Mouse (Mus musculus): ENCODE data around the gene Nup35. TPM values are rescaled to one million over a fixed set of nuclear protein-coding genes. Genes with fewer than 3 reads are reported as not detected.

Gene Nup35
- total RNA-seq (2021) = 10 to 100 TPM; 16.2 to 16.4 TPM

DNA sequence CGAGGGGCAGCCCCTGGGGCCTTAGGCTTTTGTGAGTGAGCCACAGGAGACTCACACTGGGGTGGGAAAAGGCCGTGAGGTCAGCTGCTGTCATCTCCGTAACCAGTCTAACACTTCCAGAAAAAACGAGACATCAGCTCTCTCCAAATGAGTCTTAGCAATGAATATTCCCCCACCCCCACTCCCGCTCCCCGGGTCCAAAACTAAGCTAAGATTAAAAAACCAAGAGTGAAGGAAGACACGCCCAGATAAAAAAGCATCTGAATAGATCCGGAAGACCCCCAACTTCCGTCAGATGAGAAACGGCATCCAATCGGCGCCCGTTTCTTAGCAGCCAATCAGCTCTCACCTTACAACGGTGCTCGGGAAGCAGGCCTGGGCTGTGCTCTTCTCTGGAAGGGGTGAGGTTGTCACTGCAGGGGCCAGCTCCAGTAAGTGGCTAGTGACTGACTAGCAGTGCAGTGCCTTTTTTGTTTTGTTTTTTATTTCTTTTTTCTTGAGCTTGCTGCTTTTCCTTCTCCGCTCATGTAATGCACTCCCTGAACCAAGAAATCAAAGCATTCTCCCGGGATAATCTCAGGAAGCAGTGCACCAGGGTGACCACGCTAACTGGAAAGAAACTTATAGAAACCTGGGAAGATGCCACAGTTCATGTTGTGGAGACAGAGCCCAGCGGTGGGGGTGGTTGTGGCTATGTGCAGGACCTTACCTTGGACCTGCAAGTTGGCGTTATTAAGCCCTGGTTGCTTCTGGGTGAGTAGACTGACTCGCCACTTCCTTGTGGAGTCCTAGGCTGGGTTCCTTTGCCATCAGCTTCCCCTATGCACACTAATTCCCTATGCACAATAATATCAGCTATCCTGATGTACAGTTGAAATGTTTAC lies at the start of gene Nup35, which contains the start of gene Dusp19:
TSS of gene Nup35 (plus strand) at position 383 of the 884 bp plus-strand sequence.
TSS of gene Dusp19 (plus strand) at position 192 of the 884 bp plus-strand sequence.
- DNase-seq (ENCODE audit: low spot score in 2 of 2) = peak; percentile 97
- intact Hi-C loops (cut with DNase I) = loop anchor here (1.0 to 2.0 kb wide), 2 partner anchors 21 to 36 kb away; partner anchors contain the start of gene Nckap1

DNA sequence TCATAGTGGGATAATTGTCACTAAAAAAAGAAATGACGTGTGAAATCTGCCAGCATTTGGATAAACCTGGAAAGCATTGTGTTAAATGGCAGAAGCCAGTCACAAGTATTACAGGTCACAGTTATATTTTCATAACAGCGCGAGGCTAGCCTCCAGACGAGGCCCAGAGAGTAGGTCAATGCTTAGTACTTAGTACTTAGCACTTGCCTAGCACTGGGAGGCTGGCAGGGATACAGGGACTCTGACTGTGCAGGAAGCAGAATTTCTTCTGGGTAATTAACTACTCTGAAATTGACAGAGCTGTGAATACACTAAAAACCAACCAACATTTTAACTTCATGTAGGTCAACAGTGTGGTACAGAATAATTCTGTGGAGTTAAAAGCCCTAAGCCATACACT lies 49.6 kb upstream of the Nup35 start:
- DNase-seq (ENCODE audit: low spot score in 2 of 2) = no peak
- intact Hi-C loops (cut with DNase I) = no loop called here

DNA sequence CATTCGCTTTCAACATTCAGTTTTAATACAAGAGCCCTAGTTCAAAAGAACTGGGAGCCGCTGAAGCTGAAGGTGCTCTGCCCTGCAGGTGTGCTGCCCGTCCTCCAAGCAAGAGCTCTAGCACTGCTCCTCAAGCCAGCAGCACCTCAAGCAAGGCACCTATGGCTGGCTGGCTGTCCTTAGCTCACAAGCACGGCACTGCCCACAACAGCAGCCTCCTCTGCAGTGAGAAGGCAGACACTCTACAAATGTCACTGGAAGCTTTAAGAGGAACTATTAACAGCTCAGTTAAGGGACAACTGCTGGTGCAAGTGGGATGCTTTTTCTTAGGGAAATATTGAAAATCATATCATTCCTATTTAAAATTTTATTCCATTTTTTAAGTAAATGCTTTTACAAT lies 46.4 kb upstream of the Nup35 start:
- peak in 1 of 2 experiments; percentile 45 for DNase-seq (ENCODE audit: low spot score in 2 of 2)
- intact Hi-C loops (cut with DNase I) = no loop called here

DNA sequence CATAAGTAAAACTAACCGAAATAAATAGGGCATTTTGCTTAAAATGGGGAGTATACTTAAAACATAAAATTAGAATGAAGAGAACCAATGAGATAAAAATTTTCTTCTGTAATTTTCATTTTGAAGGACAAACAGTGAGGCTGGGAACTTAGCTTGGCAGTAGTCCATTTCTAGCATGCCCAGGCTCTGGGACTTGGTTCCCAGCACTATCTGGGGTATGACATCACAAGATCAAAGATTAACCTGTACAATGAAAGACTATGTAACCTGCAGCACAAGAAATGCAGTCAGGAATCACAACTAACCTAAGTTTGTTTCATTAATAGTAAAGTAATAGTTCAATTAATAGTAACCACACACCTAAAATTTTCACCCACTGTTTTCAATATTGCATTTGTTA lies 39.8 kb upstream of the Nup35 start:
- DNase-seq (ENCODE audit: low spot score in 2 of 2) = no peak
- intact Hi-C loops (cut with DNase I) = no loop called here

DNA sequence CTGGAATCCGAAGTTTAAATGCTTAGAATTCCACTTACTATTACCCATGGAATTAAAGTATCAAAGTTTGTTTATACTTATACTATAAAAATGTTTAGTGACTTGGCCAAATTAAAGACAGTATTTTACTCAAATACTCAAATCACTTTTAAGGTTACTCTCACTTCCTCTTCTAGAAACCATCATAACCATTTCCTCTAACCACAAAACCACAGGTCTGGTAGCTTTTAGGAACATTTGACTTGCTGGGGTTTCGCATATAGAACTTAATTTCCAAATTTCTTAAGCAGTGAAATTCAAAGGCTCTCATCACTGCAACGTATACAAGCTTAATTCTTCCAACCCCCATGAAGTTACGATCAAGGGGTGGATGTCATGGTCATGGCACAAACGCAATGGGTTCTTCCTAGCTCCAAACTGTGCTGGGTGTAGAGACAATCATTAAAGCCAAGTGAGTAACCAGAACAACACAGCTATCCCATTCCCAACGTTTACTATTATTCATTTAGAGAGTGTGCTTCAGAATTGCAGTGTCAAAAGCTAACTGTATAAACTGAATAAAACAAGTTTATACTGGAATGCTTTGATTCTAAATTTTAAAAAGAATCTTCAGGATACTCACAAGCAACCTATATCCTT lies 37.7 kb upstream of the Nup35 start:
- no peak for DNase-seq (ENCODE audit: low spot score in 2 of 2)
- intact Hi-C loops (cut with DNase I) = no loop called here

DNA sequence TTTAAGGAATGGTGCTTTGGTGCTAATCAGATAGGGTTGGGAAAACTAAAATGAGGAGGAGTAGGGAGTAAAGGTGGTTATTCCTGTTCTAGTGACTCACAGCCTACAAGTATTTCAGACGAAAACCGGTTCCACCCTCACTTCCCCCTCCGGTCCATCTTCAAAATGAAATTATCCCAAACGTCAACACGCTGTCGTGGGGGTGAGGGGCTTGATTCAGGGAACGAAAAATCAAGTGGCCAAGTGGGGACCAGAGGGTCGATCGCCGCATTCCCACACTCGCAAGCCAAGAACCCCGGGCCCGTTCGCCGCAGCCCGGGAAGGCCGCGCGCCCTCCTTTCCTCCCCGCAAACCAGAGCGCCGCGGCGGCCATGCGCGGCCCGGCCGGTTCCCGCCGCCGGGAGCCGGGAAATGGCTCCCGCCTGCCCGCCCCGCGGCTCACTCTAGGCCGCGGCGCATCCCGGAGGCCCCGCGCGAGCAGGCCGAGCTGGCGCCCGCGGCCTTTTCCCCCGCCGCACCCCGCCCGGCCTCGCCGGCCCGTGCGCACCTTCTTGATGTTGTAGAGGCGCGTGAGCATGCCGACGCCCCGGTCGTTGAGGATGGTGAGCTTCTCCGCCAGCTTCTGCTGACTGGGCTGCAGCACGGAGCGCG lies 36.6 kb upstream of the Nup35 start:
- intact Hi-C loops (cut with DNase I) = loop anchor here (2.0 kb wide), 3 partner anchors 14 to 58 kb away; partner anchors contain the start of genes Dusp19 and Nup35
- DNase-seq (ENCODE audit: low spot score in 2 of 2) = peak; percentile 37 to 54

DNA sequence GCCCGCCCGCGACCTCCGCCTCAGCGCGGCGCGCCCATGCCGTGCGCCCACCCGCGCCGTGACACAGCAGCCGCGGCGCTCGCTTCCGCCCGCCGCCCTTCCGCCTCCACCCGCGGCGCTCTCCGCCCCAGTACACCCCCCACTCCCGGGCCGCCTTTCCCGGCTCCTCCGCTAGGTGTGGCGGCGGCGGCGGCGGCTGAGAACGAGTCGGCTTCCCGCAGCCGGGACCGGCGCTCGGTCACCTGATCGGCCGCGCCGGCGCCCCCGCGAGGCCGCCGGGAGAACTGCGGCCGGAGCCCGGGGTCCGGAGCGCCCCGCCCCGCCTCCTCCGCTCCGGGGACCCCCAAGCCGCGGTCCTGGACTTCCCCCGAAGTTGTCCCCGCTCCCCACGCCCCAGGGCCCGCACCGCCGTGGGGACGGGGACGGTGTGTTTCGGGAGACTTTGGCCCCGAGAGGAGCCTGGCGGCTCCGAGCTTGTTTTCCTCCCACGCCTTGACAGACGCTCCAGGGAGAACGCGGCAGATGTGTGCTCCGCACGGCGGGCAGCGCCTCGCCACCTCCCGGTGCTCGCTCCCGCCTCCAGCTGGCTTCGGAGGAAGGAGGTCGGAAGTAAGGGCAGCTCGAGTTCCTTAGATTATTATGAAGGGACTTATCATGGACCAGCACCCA lies 35.9 kb upstream of the Nup35 start, which contains the start of gene Nckap1:
TSS of gene Nckap1 (minus strand) at position 338 of the 669 bp plus-strand sequence.
- DNase-seq (ENCODE audit: low spot score in 2 of 2) = peak; percentile 86 to 90
- intact Hi-C loops (cut with DNase I) = loop anchor here (2.0 kb wide), 3 partner anchors 14 to 58 kb away; partner anchors contain the start of genes Dusp19 and Nup35

DNA sequence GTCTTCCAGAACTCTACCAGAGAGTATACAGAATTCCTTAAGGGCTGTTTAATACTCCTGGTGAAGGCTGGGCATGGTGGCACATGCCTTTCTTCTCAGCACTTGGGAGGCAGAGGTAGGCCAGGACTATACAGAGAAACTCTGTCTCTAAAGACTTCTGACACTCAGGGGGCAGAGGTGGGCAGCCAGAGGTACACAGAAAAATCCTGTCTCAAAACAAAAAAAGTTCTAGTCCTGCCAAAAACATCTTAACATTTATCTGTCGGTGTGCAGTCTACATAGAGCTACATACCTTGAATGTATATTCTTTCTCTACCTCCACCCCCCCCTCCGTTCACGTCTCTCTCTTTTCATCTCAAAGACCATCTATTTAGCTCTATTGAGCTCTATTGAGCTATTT lies 34.7 kb upstream of the Nup35 start:
- intact Hi-C loops (cut with DNase I) = no loop called here
- DNase-seq (ENCODE audit: low spot score in 2 of 2) = no peak

DNA sequence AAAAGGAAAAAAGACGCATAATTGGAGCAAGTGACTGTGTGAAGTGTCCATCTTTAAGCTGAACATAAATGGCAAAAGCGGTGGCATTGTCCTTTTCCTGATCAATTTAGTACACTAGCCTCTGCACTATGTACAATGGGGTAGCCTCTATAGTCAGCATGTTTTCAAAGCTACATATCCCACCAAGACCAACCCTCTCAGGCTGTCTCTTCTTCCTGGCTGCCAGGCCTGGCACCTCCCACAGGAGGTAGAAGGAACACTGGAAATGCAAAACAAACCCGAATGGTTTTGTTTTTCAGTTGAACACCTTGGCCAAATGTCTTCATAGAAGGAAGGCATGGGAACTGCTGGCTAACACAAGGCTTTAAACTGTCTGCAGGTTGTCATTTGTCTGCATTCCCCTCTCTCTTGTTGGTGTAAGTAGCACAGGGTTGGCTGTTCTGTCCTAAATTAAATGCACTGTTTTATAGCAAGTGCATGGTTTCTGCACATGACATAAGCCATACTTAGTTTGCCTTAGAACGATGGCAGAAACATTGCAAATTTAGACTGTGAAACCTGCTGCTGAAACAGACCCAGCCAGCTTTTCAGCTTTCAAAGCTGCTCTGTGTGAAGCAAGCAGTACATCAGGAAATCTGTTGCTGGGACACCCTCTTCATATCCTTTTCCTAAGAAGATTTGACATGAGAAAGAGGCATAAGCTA lies 22.7 kb upstream of the Nup35 start:
- intact Hi-C loops (cut with DNase I) = loop anchor here (2.0 kb wide), 1 partner anchor 14 kb away; the partner anchor contains the start of gene Nckap1
- DNase-seq (ENCODE audit: low spot score in 2 of 2) = peak; percentile 58 to 87

DNA sequence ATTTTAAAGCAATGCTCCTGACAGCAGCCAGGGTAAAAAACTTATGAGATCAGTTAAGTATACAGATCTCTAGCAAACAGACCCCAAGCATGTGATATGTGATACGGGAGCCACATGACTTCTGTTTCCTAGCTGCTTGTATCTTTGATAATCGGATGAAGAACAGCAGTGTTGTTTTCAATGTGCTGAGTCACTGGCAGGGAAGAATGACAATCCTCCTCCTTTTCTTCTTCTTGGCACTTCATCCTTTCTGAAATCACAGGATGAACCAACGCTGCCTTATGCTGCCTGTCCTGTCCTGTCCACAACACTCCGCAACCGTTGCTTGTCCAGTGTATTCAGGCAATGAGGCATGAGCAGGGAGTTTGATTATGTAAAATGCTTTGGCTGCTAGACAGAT lies 20.1 kb upstream of the Nup35 start:
- intact Hi-C loops (cut with DNase I) = no loop called here
- DNase-seq (ENCODE audit: low spot score in 2 of 2) = peak; percentile 25 to 54

DNA sequence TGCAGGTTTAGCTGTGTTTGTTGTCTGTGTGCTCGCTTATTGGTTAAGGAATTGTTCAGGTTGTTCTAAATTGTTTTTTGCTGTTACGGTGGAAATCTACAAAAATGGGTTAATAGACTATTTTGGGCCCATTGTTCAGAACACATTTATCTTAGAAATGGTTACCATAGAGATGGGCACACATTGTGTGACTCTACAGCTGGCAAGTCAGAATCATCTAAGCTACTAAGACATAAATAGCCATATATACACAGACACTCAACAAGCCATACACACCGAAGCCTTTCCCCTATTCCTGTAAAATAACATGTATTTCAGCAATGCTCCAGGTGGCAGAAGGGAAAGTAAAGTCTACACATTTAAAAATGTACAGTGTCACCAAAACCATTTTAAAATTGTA lies 17.2 kb upstream of the Nup35 start:
- intact Hi-C loops (cut with DNase I) = no loop called here
- DNase-seq (ENCODE audit: low spot score in 2 of 2) = peak in 1 of 2 experiments; percentile 41

DNA sequence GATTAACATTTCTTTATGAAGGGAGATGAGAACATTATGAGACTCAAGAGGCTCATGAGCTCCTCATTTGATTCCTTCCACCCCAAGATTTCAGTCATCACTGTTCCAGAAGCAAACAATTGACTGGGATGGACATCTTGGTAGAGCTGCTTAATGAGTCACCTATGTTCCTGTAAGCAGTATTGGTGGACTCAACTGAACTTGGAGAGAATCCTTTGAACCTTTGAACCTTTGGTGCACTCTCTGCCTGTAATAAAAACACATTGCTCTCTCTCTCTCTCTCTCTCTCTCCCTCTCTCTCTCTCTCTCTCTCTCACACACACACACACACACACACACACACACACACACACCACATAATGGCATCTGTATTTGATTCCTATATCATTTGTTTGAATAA lies 16.4 kb upstream of the Nup35 start:
- intact Hi-C loops (cut with DNase I) = no loop called here

DNA sequence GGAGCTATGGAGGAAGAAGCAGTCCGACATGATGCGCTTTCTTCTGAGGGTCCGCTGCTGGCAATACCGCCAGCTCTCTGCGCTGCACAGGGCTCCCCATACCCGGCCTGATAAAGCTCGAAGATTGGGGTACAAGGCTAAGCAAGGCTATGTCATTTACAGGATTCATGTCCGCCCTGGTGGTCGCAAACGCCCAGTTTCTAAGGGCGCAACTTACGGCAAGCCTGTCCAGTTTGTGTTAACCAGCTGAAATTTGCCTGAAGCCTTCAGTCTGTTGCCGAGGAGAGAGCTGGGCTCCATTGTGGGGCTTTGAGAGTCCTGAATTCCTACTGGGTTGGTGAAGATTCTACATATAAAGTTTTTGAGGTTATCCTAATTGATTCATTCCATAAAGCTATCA lies 14.3 kb upstream of the Nup35 start:
- no peak for DNase-seq (ENCODE audit: low spot score in 2 of 2)
- intact Hi-C loops (cut with DNase I) = no loop called here

More for the DNA sequence above, 16.4 kb upstream of the Nup35 start:
- DNase-seq (ENCODE audit: low spot score in 2 of 2) = no peak

DNA sequence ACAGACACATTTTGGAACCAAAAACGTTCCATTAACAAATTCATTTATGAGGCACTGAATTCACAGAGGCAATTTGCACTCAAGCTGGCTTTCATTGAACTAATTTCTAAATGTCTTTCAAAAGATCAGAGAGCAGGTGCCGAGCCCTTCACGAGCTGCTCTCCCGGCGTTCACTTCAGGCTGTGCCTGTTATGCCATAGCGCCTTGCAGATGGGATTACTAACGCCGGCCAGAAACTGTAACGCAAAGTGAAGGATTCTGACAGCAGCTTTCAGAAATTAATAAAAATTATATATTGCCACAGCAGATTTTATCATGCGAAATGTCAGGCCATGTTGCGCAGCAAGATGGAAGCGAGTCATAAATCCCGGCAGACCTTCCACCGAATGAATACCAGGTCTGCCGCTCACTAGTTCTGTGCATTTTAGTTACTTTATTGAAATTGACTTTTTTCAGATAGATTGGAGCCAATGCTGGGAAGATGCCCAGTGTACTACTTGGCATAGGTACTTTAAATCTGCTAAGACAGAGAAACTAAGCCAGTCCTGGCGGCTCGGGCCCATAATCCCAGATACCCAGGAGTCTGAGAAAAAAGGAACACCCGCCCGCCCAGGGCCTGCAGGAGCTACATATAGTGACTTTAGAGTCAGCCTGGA lies 13.1 kb upstream of the Nup35 start:
- intact Hi-C loops (cut with DNase I) = no loop called here
- DNase-seq (ENCODE audit: low spot score in 2 of 2) = peak in 1 of 2 experiments; percentile 51

DNA sequence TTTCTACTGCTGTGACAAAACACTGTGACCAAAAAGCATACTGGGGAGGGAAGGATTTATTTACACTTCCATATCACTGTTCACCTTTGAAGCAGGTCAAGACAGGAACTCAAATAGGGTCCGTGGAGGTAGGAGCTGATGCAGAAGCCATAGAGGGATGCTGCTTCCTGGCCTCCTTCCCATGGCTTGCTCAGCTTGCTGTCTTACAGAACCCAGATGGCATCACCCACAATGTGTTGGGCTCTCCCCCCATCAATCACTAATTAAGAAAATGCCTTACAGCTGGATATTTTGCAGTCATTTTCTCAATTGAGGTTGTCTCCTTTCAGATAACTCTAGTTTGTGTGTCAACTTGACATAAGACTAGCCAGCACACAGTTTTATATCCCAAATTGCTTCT lies 4.8 kb upstream of the Nup35 start:
- intact Hi-C loops (cut with DNase I) = no loop called here
- no peak for DNase-seq (ENCODE audit: low spot score in 2 of 2)

DNA sequence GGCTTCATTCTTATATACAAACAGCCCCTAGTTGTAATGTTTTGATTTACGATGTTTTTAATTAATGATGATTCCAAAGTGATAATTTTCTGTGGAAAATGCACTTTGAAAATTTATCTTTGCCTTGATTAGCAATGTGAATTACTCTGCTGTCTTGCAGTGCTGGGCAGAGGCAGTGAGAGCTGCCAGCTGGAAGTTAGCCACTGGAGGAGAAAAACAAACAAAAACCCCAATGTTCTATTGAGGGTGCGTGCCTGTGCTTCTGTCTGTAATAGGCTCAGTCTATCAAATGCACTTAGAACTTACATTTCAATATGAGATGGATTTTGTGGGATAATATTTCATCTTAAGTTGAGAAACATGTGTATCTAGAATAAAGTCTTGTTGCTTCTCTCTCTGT lies 4.2 kb upstream of the Nup35 start:
- intact Hi-C loops (cut with DNase I) = no loop called here
- no peak for DNase-seq (ENCODE audit: low spot score in 2 of 2)

DNA sequence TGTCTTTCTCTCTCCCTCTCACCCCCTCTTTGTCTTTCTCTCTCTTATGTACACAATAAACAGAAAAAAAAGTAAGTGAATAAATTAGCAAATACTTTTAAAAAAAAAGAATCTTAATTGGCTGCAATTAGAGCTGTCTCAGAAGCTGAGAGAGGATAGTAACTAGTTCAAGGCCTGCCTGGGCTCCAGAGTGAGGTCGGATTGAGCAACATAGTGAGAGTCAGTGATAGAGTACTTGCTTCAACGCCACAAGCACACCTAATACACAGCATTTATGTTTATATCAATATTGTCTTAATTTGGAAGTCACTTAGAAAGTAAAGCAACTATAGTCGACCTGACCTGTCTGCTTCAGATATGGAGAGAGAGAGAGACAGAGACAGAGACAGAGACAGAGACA lies 2.0 kb downstream of the Nup35 start:
- intact Hi-C loops (cut with DNase I) = no loop called here
- DNase-seq (ENCODE audit: low spot score in 2 of 2) = no peak

DNA sequence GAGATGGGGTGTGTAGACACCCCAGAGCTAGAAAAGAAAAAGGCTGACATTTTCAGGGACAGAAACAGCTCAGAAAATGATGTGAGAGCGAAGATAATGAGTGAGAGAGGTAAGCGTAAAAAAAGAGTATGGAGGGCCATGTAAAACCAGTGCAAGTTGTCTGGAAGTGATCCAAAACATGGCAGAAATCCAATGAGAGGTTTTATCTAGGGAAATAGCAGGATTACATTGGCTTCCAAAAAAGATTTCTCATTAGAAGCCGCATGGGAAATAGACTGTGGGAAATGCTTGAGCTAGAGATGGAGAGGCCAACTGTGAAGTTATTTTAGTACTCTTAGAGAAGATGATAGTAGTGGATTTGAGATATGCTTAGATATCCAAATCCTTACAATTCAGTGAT lies 4.9 kb downstream of the Nup35 start:
- intact Hi-C loops (cut with DNase I) = no loop called here

More for the DNA sequence above, 4.9 kb downstream of the Nup35 start:
- DNase-seq (ENCODE audit: low spot score in 2 of 2) = peak in 1 of 2 experiments; percentile 54

Data from left cerebral cortex, postnatal 25 days (tissue).